Mouse (Mus musculus): ENCODE data around the gene Hsd17b2.

Gene Hsd17b2

GRCm38 (mm10) chr8:117701859-117702258 lies at the start of gene Hsd17b2:
TSS of gene Hsd17b2 (plus strand) at chr8:117701904.
- no peak for DNase-seq (ENCODE audit: low spot score)

DNA sequence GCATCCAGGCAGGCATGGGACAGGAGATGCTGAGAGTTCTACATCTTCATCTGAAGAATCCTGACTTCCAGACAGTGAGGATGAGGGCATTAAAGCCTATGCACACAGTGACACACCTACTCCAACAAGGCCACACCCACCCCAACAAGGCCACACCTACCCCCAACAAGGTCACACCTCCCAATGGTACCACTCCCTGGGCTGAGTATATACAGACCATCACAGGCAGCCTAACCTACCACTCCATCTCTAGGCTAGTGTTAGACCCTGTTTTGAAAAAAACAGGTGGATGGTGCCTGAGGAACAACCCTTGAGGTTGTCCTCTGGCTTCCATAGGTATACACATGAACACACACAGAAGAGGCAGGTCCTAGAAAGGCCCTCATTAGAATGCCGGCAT lies 49.4 kb upstream of the Hsd17b2 start:
- no peak for DNase-seq (ENCODE audit: low spot score)

DNA sequence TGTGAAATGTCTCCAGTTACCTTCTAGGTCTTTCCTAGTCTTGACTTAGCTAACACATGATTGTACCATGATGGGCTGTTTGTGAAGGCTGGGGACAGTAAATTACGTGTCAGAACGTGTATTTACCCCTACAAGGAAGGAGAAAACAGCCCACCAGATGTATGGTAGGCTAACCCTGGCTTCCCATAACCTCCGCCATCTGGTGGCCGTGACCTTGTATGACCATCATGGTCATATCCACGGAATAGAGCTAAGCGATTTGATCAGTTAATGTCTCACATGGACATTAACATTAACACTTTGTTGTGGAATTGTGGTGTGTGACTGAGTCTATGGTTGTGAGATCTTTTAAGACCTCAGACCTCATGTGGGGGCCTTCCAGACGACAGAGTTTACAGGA lies 42.7 kb upstream of the Hsd17b2 start:
- no peak for DNase-seq (ENCODE audit: low spot score)

- DNase-seq (ENCODE audit: low spot score): no peak
Observed at GRCm38 (mm10) chr8:117660358-117661031, 41.2 kb upstream of the Hsd17b2 start.

- DNase-seq (ENCODE audit: low spot score): no peak
Observed at GRCm38 (mm10) chr8:117667349-117668124, 34.2 kb upstream of the Hsd17b2 start.

GRCm38 (mm10) chr8:117670461-117670860 lies 31.2 kb upstream of the Hsd17b2 start:
- DNase-seq (ENCODE audit: low spot score): no peak

DNA sequence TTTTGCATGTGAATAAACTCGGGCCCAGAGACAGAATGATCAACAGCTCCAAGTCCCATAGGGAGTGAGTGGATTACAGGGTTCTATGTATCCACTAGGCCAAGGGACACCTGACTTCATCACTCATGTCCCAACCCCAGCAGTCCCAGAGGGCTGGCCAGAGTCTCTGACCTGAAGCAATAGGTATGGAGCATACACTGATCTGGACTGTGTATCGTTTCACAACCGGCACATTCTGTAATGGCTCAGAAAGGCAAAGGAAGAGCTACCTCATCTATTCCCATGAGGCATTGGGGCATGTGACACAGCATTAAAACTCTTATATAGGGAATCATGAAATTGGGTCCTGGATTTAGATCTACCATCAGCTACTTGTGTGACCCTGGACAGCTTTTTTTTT lies 29.1 kb upstream of the Hsd17b2 start:
- no peak for DNase-seq (ENCODE audit: low spot score)

DNA sequence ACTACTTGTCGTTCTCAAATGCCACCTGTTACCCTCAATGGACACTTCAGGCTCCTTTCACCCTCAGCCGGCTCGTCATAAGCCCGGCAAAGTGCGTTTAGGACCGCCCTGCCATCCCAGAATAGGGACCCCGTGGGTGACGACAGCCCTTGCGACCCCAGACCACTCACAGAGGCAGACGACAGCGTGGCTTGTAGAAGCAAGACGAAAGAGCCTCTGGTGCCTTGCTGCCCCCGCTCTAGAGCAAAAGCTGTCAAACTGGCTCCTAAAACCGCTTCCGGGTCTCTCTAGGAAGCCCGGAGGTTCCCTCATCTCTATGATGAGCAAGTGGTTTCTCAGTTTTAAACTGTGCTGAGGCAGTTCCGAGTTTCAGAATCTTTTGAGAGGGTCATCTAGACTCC lies 28.3 kb upstream of the Hsd17b2 start, which contains the start of gene Sdr42e1:
TSS of gene Sdr42e1 (minus strand) at position 260 of the 401 bp plus-strand sequence.
- no peak for DNase-seq (ENCODE audit: low spot score)

DNA sequence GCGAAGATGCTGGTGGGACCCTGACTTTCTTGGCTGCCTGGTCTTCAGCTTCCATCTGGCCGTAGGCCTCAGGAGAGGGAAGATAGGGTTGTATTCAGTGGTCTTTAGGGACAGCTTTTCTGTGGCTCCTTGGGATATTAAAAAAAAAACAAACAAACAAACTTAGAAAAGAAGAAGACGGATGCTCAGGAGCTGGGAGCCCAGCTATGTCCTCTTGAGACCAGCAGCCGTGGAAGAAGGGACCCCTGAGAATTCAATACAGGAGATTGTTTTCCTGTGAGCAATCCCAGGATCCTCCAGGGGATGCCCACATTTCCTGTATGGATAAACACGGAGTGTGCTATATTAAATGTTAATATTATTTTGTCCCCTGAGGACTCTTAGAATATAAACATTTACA lies 26.5 kb upstream of the Hsd17b2 start:
- no peak for DNase-seq (ENCODE audit: low spot score)

- DNase-seq (ENCODE audit: low spot score): no peak
Observed at GRCm38 (mm10) chr8:117676460-117676859, 25.2 kb upstream of the Hsd17b2 start.

DNA sequence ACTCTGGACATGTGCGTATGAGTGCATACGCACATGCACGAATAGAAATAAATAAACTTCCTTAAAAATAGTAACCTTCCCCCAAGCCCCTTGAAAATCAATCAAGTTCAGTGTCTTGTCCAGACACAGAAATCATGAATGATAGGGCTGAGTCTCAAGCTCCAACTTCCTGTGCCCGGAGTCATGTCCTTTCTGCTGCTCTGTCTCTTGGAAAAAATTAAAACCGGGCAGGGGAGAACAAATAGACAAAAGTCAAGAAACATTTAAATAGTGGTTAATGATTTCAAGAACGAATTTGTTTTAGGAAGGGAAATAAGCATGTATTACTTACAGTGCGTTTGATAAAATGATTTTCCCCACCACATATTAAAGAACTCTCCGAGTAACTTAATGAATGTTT lies 24.7 kb upstream of the Hsd17b2 start:
- DNase-seq (ENCODE audit: low spot score): no peak

GRCm38 (mm10) chr8:117678650-117679049 lies 23.1 kb upstream of the Hsd17b2 start:
- DNase-seq (ENCODE audit: low spot score): no peak

- no peak for DNase-seq (ENCODE audit: low spot score)
Observed at GRCm38 (mm10) chr8:117683925-117684472, 17.7 kb upstream of the Hsd17b2 start.

DNA sequence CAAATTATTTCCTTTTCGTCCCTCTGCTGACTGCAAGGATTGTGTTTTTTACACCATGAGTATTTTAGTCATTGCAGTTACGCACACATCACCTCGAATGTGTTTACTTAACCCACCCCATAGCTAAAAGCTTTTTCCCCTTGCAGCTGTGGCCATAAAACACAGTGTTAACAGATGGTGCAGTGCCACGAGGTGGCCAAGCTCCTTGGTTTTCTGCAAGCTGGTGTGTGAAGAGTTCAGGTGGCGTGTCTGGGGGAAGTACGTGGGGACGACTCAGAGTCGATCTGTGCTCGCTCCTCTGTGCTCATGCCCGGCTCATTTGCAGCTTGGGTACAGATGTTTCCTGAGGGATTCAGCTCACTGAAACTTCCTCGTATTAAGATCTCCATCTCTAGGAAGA lies 17.2 kb upstream of the Hsd17b2 start:
- DNase-seq (ENCODE audit: low spot score): no peak

DNA sequence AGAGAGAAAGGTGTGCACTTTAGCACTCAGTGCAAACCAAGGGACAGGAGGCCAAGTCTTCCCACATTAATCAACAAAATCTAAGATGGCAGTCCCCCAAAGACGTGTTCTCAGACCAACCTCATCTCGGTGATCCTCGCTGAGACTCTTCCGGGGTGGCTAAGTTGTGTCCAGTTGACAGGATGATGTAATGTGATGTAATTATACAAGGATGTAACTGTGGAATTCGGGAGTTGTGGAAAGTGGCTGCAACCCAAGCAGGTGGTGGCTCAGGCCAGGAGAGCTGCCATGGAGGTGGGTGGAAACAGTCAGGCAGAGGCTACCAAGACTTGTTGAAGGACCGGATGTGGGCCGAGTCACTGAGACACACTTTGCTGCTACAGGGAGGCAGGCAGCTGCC lies 13.8 kb upstream of the Hsd17b2 start:
- no peak for DNase-seq (ENCODE audit: low spot score)

- no peak for DNase-seq (ENCODE audit: low spot score)
Observed at GRCm38 (mm10) chr8:117692131-117692530, 9.6 kb upstream of the Hsd17b2 start.

GRCm38 (mm10) chr8:117695636-117696035 lies 6.1 kb upstream of the Hsd17b2 start:
- DNase-seq (ENCODE audit: low spot score): no peak

- no peak for DNase-seq (ENCODE audit: low spot score)
Observed at GRCm38 (mm10) chr8:117697248-117697647, 4.5 kb upstream of the Hsd17b2 start.

DNA sequence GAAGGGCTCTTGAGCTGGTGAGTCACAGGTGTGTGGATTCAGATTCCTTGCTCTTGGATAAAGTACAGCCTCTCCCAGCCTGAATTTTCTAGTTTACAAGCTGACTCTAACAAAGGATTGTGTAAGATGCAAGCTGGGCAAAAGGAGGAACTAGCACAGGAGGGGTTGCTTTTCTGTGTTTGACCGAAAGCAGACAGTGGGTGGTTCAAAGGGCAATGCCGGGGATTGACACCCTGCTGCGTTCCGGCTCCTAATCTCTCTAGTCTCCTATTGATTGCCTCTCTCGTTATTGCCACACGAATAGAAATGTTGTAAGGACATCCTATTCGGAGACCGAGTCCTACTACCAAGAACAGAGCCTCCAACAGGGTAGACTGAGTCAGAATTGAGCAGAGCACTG lies 1.0 kb upstream of the Hsd17b2 start:
- DNase-seq (ENCODE audit: low spot score): no peak

GRCm38 (mm10) chr8:117701246-117701645 lies 458 bp upstream of the Hsd17b2 start:
- DNase-seq (ENCODE audit: low spot score): no peak

DNA sequence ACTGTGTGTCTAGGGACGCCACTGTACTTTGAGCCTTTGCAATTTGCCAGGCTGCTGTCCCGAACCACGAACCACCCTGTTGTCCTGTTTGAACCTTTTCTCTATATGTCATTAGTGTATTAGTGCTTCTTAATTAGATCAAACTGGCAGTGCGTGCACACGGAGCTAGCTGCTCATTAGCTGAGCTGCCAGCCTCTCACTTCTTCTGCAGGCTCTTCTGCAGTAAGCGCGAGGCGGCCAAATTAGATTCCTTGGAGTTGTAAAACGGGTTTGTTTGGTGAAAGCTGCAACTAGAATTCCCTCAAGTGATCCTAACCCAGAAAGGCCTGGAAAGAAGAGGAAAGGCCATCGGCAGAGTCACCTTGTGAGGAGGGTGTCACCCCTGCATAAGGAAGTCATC lies 997 bp downstream of the Hsd17b2 start:
- no peak for DNase-seq (ENCODE audit: low spot score)

DNA sequence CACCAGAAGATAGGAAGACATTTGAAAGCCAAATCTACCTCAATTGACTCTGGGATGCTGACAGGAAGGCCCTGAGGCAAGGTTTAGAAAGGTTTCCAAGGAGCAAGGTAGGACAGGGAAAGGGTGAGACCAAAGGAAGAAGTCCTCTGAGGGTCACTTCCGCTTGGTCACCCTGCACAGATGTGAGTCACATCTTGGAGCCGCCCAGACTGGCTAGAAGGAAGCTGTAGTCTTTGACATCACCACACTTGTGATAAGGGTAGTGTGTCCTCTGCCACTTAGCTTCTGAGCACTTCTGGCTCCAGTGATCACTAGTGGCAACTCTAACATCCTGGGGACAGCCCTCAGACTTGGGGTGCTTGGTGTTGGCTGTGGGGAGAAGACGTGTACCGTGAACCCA lies 4.4 kb downstream of the Hsd17b2 start:
- DNase-seq (ENCODE audit: low spot score): no peak

GRCm38 (mm10) chr8:117712226-117712625 lies 10.5 kb downstream of the Hsd17b2 start:
- DNase-seq (ENCODE audit: low spot score): no peak

Measured in urinary bladder, postnatal 10 days (tissue).